Comparison of ENCODE assay signal across 9 mouse cellular contexts in the genomic region with DNA sequence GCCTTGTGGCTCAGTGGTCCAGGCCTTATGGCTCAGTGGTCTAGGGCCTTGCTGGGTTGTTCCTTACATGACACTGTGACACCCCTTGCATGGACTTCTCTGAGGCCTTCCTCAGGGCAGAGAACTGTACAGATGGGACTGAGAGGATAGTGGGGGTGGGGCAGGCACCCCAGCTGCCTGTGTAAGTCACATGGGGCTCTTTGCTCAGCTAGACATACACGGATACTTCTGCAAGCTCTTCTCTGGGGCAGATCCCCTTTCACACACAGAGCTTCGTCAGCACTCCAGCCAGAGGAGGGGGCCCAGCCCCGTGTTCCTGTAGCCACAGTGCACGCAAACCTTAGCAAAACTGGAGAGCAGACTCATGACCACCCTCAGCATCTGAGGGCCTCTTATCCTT.
A peak's percentile ranks its signal among the peaks of the same experiment; 100 is the strongest.
DNase-seq lines count a peak whose midpoint lies in the region; ATAC-seq lines count a peak whose summit lies in the region.
"Had no signal": no experiment of that assay in that cellular context is flagged by ENCODE, and none has a peak within 500 bp of the region (broad histone marks: within the 10 kb centered on the region; RNA-seq: fewer than 3 reads in every experiment).

No protein-coding gene starts in this region.

- H3K4me1 ChIP-seq in embryonic facial prominence, embryonic 10.5 days: peaks cover 31% of the 10 kb centered on the region
- peaks cover 31% of the 10 kb centered on the region for H3K4me1 ChIP-seq in limb, embryonic 13.5 days
- H3K4me1 ChIP-seq: midbrain, embryonic 15.5 days had no signal

- H3K4me3 ChIP-seq in embryonic facial prominence, embryonic 10.5 days: no peak overlapping the region
- H3K4me3 ChIP-seq in limb, embryonic 13.5 days: no peak overlapping the region
- H3K4me3 ChIP-seq: midbrain, embryonic 15.5 days had no signal

- no peaks in the 10 kb centered on the region for H3K36me3 ChIP-seq in embryonic facial prominence, embryonic 10.5 days (replicated peaks)
- H3K36me3 ChIP-seq in limb, embryonic 13.5 days: no peaks in the 10 kb centered on the region
- H3K36me3 ChIP-seq: midbrain, embryonic 15.5 days had no signal

- H3K4me2 ChIP-seq in limb, embryonic 13.5 days (replicated peaks): no peak overlapping the region
- H3K4me2 ChIP-seq: midbrain, embryonic 15.5 days had no signal

- peak overlapping the region; percentile 76 for H3K27ac ChIP-seq in embryonic facial prominence, embryonic 10.5 days (replicated peaks)
- peak overlapping the region; percentile 74 for H3K27ac ChIP-seq in limb, embryonic 13.5 days

- H3K9ac ChIP-seq in limb, embryonic 13.5 days: 0 out of 2 replicates have a peak overlapping the region, but pooled peaks have one; percentile 48
- H3K9ac ChIP-seq: midbrain, embryonic 15.5 days had no signal

- no peaks in the 10 kb centered on the region for H3K27me3 ChIP-seq in embryonic facial prominence, embryonic 10.5 days (replicated peaks; ENCODE audit: low read depth, poor library complexity, severe bottlenecking)
- no peaks in the 10 kb centered on the region for H3K27me3 ChIP-seq in limb, embryonic 13.5 days
- H3K27me3 ChIP-seq: midbrain, embryonic 15.5 days had no signal

- 48% methylated on average over 4 of the region's 4 CpGs for WGBS in embryonic facial prominence, embryonic 10.5 days
- 35% methylated on average over 4 of the region's 4 CpGs for WGBS in limb, embryonic 13.5 days

- DNase-seq in kidney, postnatal 10 days: peak; percentile 22
- no peak for DNase-seq in kidney, adult 8-10 months
- no peak for DNase-seq in embryonic facial prominence, embryonic 10.5 days (ENCODE audit: low spot score)
- peak; percentile 38 for DNase-seq in gastrocnemius, postnatal 25 days
- DNase-seq in testis, postnatal 10 days (ENCODE audit: low spot score): no peak
- DNase-seq in spleen, postnatal 14 days (ENCODE audit: low spot score in 2 of 2): no peak
- DNase-seq: cerebellum, adult 8-10 months had no signal

- ATAC-seq in limb, embryonic 13.5 days (ENCODE audit: low FRiP score, low read depth): peak; percentile 38; the same call in 1 of the 2 replicates
- ATAC-seq: midbrain, embryonic 15.5 days had no signal

- no peaks in the 10 kb centered on the region for H3K9me3 ChIP-seq in embryonic facial prominence, embryonic 10.5 days
- no peaks in the 10 kb centered on the region for H3K9me3 ChIP-seq in limb, embryonic 13.5 days
- H3K9me3 ChIP-seq: midbrain, embryonic 15.5 days had no signal

Comparison
In these comparisons a context has a peak if more than half of its experiments do, and no peak if none do; other contexts are left out.
1. DNase-seq: peak in kidney, postnatal 10 days (single experiment) and gastrocnemius, postnatal 25 days (single experiment); none in kidney, adult 8-10 months (0 of 2), embryonic facial prominence, embryonic 10.5 days (single experiment), testis, postnatal 10 days (single experiment) and spleen, postnatal 14 days (0 of 2).